Mouse (Mus musculus): Measurements from ENCODE around the gene Prdm1.

DNA sequence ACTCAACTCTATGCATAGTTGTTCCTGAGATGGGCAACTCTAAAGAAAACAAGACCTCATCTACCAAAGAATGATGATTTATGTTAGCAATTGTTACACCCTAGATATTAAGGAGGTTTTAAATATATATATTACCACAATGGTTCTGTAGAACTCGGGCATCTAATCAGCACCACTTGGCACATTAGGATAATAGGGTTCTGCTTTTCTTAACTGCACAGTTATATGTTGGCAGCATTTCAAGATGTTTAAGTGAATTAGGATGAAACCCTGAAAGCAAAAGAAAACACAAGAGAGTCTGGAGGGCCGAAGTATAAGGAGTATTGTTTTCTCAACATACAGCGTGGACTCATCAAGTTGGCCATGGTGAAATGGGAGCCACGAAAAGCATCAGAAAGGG lies 92.3 kb downstream of the Prdm1 start:
- TF ChIP-seq CTCF (IDR thresholded peaks at IDR 0.05; ENCODE audit: low read depth) (no peak), EP300 (IDR thresholded peaks at IDR 0.05; ENCODE audit: low read depth) (no peak)

Measured in liver, postnatal 0 days (tissue).